Mouse (Mus musculus) gastrocnemius, postnatal 4 days (tissue): ENCODE measurements around the gene Spem1. TPM values are rescaled to one million over a fixed set of nuclear protein-coding genes. Genes with fewer than 3 reads are reported as not detected.

Experiments
- DNase-seq, 2 experiments: peaks; one replicate each; pipeline ENCODE4 v3.0.0; 2021 to 2022; ENCODE audit warnings: low spot score in 2 of 2, mixed read lengths in 2 of 2
- total RNA-seq, 2 experiments: library from RNA; stranded (reverse); gene quantifications; 2 replicates each; pipeline ENCODE4 v1.2.3; 2021

Gene Spem1
- total RNA-seq, 2 experiments from 2014 or later = 0.34 TPM; not detected in 1

GRCm38 (mm10) chr11:69800392-69801197, 21.4 kb downstream of the Spem1 start:
- DNase-seq = peak; percentile 60 to 72

- DNase-seq = peak in 1 of 2 experiments; percentile 60
These were observed 21.9 kb downstream of the Spem1 start for GRCm38 (mm10) chr11:69800138-69800391.

DNA sequence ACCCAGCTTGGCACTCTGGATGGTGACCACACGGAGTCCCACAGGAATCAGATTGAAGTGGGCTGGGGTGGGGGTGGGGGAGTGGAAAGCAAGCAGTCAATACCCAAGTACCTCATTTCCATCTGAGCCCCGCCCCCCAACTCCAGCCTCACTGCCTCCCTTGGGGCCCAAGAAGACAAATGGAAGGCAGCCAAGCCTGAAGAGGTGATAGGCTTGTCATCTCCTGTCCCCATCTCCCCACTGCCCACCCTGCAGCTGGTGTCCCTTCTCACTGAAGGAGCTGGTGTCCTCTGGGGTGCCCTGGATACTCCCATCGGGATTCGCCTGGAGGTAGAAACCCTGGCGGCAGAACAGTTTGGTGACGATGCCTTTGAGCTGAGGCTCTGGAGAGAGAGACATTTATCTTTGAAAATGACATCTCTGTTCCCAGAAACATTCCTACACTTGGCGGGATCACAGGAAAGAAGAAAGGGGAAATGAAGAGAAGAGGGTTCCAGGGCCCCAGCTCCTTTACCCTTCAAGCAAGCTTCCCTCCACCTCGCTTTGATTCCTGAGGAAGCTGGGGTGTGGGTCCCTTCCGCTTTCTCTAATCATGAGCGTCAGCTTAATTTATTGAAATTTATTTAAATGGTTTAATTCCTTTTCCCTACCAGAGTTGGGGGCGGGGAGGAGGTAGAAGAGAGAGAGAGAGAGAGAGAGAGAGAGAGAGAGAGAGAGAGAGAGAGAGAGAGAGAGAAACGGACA, 22.4 kb downstream of the Spem1 start:
- DNase-seq = no peak

DNA sequence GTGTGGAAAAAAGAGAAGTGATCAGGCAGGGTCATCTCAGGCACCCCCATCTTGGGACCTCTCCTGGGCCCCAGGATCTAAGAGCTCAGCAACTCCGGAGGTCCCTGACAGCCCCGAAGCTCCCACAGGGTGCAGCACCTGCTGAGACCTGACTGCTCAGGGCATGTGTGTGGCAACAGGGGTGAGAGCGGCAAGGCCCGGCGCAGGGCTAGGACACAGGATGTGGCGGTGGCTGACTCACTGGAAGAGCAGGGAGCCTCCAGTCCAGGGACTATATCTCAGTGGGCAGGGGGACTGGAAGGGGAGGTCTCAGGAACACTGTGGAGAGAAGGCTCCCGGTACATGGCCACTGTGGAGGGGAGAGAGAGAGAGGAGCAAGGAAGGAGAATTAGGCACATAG, 24.1 kb downstream of the Spem1 start:
- no peak for DNase-seq

GRCm38 (mm10) chr11:69795983-69796435, 26.0 kb downstream of the Spem1 start:
- DNase-seq = no peak

- peak; percentile 79 to 92 for DNase-seq
These were observed 26.6 kb downstream of the Spem1 start, which contains the start of gene Chrnb1 for GRCm38 (mm10) chr11:69795168-69795982. Gene Chrnb1, minus strand, starts transcription at chr11:69795943.

- DNase-seq = no peak
These were observed 28.6 kb downstream of the Spem1 start for GRCm38 (mm10) chr11:69793429-69793828.

DNA sequence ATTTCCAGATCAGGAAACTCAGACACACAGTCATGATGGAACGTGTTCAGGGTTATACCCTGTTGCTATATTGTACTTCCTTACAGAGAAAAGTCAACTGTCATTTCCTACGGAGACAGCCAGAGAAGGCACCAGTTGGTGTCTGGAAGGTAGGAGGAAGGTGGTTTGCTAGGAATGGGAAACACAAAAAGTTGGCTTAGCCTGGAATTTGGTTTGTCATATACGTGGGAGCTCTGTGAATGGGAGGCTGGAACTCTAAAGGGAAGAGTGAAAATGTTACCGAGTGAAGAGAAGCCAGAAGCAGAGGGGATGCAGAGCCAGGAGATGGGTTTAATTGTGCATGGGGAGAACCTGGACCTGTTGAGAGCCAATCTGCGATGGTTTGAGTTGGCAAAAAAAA, 30.6 kb downstream of the Spem1 start:
- no peak for DNase-seq

DNA sequence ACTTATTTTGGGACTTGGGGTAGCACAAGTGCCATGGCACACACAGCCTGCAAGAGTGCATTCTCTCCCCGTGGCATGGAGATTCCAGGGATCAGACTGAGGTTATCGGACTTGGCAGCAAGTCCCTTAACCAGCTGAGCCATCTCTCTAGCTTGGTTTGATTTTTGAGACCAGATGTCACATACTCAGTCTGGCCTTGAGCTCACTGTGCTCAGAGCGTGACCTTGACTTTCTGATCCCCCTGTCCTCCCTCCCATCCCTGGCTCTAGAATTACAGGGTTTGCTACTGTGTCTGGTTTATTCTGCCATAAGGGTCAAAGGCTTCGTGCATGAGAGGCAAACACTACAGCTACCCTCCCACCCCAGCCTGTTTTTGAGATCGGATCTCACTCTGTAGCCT, 32.5 kb downstream of the Spem1 start:
- DNase-seq = no peak

DNA sequence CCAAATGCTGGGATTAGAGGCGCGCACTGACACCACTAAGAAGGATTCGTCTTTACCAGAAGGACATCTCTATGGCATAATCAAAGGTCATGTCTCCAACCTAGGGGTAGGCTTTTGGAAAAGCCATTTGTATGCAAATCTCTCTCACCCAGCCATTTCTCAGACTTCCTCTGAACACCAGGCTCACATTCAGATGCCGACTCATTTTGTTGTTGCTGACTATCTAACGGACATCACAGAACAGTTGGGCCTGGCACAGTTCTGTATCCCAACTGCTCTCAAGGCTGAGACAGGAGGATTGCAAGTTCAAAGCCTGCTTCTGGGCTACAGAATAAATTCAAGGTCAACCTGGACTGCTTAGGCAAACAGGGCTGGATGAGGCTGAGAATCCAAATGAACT, 34.7 kb downstream of the Spem1 start:
- DNase-seq = no peak

- no peak for DNase-seq
These were observed 37.1 kb downstream of the Spem1 start for GRCm38 (mm10) chr11:69784793-69785272.

DNA sequence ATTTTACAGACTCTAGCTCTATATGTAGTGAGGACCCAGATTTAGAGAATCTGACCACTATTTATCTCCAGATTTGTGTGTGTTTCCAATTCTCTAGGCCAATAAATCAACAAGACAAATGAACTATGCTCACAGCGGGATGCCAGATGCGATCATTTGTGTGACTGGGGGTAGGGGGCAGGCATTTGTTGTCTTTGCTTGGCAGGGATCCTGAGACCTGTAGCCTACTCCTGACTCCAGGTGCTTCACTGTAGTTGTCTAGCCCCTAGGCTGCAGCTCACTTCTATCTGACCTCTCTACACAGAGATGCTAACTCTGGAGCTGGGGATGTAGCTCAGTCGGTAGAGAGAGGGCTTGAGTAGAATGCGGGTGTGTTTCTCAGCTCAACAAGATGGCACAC, 40.2 kb downstream of the Spem1 start:
- DNase-seq = no peak

DNA sequence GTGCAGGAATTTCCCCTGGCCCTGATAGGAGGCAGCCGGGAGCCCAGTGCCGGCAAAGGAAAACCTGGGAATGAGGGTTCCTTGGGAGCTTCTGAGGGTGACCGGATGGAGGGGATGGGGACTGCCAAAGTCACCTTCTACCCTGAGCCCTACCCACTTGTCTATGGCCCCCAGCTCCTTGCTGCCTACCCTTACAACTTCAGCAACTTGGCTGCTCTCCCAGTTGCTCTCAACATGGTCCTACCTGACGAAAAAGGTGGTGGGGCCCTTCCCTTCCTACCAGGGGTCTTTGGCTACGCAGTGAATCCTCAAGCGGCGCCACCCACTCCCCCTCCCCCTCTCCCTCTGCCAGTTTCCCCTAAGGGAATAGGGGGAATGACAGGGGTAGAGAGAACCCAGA, 43.0 kb downstream of the Spem1 start:
- DNase-seq = no peak

- no peak for DNase-seq
These were observed 43.6 kb downstream of the Spem1 start for GRCm38 (mm10) chr11:69778258-69778982.

DNA sequence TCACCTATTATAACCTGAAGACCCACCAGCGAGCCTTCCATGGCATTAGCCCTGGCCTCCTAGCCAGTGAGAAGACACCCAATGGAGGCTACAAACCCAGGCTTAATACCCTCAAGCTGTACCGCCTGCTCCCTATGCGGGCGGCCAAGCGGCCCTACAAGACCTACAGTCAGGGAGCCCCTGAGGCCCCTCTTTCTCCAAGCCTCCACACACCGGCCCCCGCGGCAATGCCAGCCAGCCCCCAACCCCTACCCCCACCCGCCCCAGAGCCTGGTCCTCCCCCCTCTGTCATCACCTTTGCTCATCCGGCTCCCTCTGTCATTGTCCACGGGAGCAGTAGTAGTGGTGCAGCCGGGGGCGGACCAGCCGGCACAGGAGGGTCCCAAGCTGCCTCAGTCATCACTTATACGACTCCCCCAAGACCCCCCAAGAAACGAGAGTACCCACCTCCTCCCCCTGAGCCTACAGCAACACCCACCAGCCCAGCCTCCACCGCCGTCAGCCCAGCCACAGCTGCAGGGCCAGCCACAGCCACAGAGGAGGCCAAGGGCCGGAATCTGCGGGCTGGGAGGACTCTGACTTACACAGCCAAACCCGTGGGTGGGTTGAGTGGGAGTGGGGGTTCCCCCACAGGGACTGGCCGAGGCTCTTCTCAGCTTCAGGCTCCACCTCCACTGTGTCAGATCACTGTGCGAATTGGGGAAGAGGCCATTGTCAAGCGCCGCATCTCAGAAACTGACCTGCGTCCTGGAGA, 44.3 kb downstream of the Spem1 start:
- no peak for DNase-seq

- no peak for DNase-seq
These were observed 45.5 kb downstream of the Spem1 start for GRCm38 (mm10) chr11:69776488-69776887.

DNA sequence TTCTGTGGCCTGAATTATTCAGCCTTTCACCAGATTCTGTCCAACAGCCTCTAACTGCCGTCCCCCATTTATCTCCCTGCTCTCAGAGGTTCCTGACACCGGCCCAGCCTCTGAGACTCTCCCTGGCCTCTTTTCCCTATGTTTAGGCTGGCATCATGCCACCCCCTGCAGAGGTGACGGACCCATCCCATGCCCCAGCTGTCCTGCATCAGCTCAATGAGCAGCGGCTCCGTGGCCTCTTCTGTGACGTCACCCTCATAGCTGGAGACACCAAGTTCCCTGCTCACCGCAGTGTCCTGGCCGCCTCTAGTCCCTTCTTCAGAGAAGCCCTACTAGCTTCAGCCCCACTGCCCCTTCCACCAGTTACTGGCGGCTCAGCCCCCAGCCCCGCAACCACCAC, 46.3 kb downstream of the Spem1 start:
- no peak for DNase-seq

DNA sequence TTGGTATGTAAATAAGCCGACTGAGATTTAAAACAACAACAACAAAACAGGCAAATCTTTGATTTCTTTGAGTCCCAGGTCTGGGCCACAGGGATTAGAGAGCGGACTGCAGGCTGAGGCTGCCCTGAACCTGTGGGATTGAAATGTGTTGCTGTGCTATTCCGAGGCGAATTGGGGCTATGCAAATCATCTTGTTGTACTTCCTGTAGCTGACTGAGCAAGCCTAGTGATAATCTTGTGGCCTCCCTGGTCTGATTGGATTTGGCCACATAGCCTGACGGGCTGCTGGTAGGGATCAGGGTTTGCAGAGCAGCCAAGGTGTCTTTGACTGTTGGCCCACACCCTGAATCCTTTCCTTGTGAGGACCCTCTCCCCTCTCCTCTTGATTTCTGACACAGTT, 47.0 kb downstream of the Spem1 start:
- no peak for DNase-seq
